Comparison of ENCODE assay signal across 25 mouse cellular contexts in the genomic region with DNA sequence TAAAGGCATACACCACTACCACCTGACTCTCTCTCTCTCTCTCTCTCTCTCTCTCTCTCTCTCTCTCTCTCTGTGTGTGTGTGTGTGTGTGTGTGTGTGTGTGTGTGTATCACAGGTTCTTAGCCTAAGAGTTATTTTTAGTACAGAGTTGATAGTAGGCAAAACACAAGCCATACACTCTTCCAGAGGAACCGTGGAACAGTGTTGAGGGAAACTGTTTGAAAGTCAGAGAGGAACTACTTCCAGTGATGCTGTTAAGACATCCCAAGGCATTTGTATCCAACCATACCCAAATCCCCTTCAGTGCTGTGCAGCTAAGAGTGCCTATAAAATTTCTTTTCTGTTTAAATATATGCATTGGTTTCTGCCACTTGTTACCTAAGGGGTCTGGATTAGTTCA.
DNase-seq lines count a peak whose midpoint lies in the region; ATAC-seq lines count a peak whose summit lies in the region.
"Had no signal": no experiment of that assay in that cellular context is flagged by ENCODE, and none has a peak within 500 bp of the region (broad histone marks: within the 10 kb centered on the region; RNA-seq: fewer than 3 reads in every experiment).

No protein-coding gene starts in this region.

- no peak for ATAC-seq in heart, embryonic 13.5 days (ENCODE audit: extremely low read depth, insufficient number of reproducible peaks, low FRiP score, low TSS enrichment)
- ATAC-seq in midbrain, embryonic 11.5 days (ENCODE audit: low FRiP score): no peak
- ATAC-seq: forebrain, embryonic 15.5 days; hindbrain, postnatal 0 days; intestine, embryonic 16.5 days had no signal

- peak overlapping the region; percentile 28 for H3K9ac ChIP-seq in heart, embryonic 13.5 days
- no peak overlapping the region for H3K9ac ChIP-seq in midbrain, embryonic 11.5 days (ENCODE audit: low read length)
- H3K9ac ChIP-seq: embryonic facial prominence, embryonic 13.5 days; forebrain, embryonic 12.5 days; forebrain, embryonic 15.5 days; hindbrain, embryonic 14.5 days had no signal

- 23% methylated on average over 1 of the region's 1 CpGs for WGBS in heart, embryonic 10.5 days
- WGBS in heart, embryonic 13.5 days: 25% methylated on average over 1 of the region's 1 CpGs
- WGBS in midbrain, embryonic 11.5 days: 88% methylated on average over 1 of the region's 1 CpGs
- 96% methylated on average over 1 of the region's 1 CpGs for WGBS in midbrain, embryonic 10.5 days

- H3K27ac ChIP-seq in heart, embryonic 10.5 days: peak overlapping the region; percentile 69
- peak overlapping the region; percentile 83 for H3K27ac ChIP-seq in heart, embryonic 13.5 days (replicated peaks)
- H3K27ac ChIP-seq in midbrain, embryonic 11.5 days (ENCODE audit: low read depth, low read length): no peak overlapping the region
- no peak overlapping the region for H3K27ac ChIP-seq in midbrain, embryonic 10.5 days (replicated peaks)
- H3K27ac ChIP-seq: embryonic facial prominence, embryonic 10.5 days; embryonic facial prominence, embryonic 13.5 days; forebrain, embryonic 12.5 days; forebrain, embryonic 15.5 days; hindbrain, embryonic 14.5 days; hindbrain, postnatal 0 days had no signal

- H3K4me1 ChIP-seq in heart, embryonic 10.5 days: peaks cover 15% of the 10 kb centered on the region
- H3K4me1 ChIP-seq in heart, embryonic 13.5 days: peaks cover 32% of the 10 kb centered on the region
- H3K4me1 ChIP-seq in midbrain, embryonic 11.5 days (ENCODE audit: control insufficient read depth, insufficient read depth, low read length): 0 out of 2 replicates have a peak, but pooled peaks cover 2% of the 10 kb centered on the region
- peaks cover 14% of the 10 kb centered on the region for H3K4me1 ChIP-seq in midbrain, embryonic 10.5 days
- H3K4me1 ChIP-seq: embryonic facial prominence, embryonic 13.5 days; forebrain, embryonic 15.5 days had no signal

- H3K36me3 ChIP-seq in heart, embryonic 10.5 days: no peaks in the 10 kb centered on the region
- H3K36me3 ChIP-seq in heart, embryonic 13.5 days: no peaks in the 10 kb centered on the region
- no peaks in the 10 kb centered on the region for H3K36me3 ChIP-seq in midbrain, embryonic 11.5 days (ENCODE audit: control insufficient read depth, insufficient read depth, low read length)
- H3K36me3 ChIP-seq in midbrain, embryonic 10.5 days: no peaks in the 10 kb centered on the region
- H3K36me3 ChIP-seq: embryonic facial prominence, embryonic 10.5 days; embryonic facial prominence, embryonic 13.5 days; forebrain, embryonic 12.5 days; forebrain, embryonic 15.5 days had no signal

- no peak overlapping the region for H3K4me2 ChIP-seq in heart, embryonic 13.5 days
- no peak overlapping the region for H3K4me2 ChIP-seq in midbrain, embryonic 11.5 days
- H3K4me2 ChIP-seq: embryonic facial prominence, embryonic 13.5 days; forebrain, embryonic 12.5 days; forebrain, embryonic 15.5 days; hindbrain, embryonic 14.5 days had no signal

- H3K27me3 ChIP-seq in heart, embryonic 10.5 days (ENCODE audit: insufficient read depth, poor library complexity, severe bottlenecking): no peaks in the 10 kb centered on the region
- H3K27me3 ChIP-seq in heart, embryonic 13.5 days (replicated peaks): no peaks in the 10 kb centered on the region
- no peaks in the 10 kb centered on the region for H3K27me3 ChIP-seq in midbrain, embryonic 11.5 days (ENCODE audit: control insufficient read depth, insufficient read depth, low read length)
- no peaks in the 10 kb centered on the region for H3K27me3 ChIP-seq in midbrain, embryonic 10.5 days (ENCODE audit: low read depth, poor library complexity, severe bottlenecking)
- H3K27me3 ChIP-seq: embryonic facial prominence, embryonic 13.5 days; forebrain, embryonic 12.5 days; forebrain, embryonic 15.5 days had no signal

- H3K9me3 ChIP-seq in heart, embryonic 10.5 days: no peaks in the 10 kb centered on the region
- H3K9me3 ChIP-seq in heart, embryonic 13.5 days: no peaks in the 10 kb centered on the region
- no peaks in the 10 kb centered on the region for H3K9me3 ChIP-seq in midbrain, embryonic 11.5 days (ENCODE audit: control insufficient read depth, low read length)
- H3K9me3 ChIP-seq in midbrain, embryonic 10.5 days (replicated peaks): no peaks in the 10 kb centered on the region
- H3K9me3 ChIP-seq: embryonic facial prominence, embryonic 10.5 days; embryonic facial prominence, embryonic 13.5 days; forebrain, embryonic 12.5 days; forebrain, embryonic 15.5 days had no signal

- DNase-seq in heart, embryonic 10.5 days (ENCODE audit: low spot score): no peak
- DNase-seq in heart, adult 9 months (ENCODE audit: low spot score in 2 of 2): no peak
- DNase-seq in heart, postnatal 36 days: no peak
- DNase-seq in midbrain, embryonic 11.5 days (ENCODE audit: low spot score, missing footprints): peak; percentile 65
- no peak for DNase-seq in midbrain, embryonic 10.5 days (ENCODE audit: low spot score)
- DNase-seq in gastrocnemius, postnatal 10 days: no peak
- DNase-seq: adrenal gland, adult 8-10 months; adrenal gland, postnatal 25 days; cerebellum, adult 11-12 months; cerebellum, adult 8-10 months; cerebellum, postnatal 10 days; cerebellum, postnatal 36 days; embryo, embryonic 11 days; gastrocnemius, postnatal 36 days; kidney, adult 18-20 months; kidney, adult 9 months had no signal

- no peak overlapping the region for H3K4me3 ChIP-seq in heart, embryonic 10.5 days
- H3K4me3 ChIP-seq in heart, embryonic 13.5 days: no peak overlapping the region
- no peak overlapping the region for H3K4me3 ChIP-seq in midbrain, embryonic 11.5 days (ENCODE audit: low read depth, low read length)
- H3K4me3 ChIP-seq in midbrain, embryonic 10.5 days: no peak overlapping the region
- H3K4me3 ChIP-seq: embryonic facial prominence, embryonic 10.5 days; embryonic facial prominence, embryonic 13.5 days; erythroblast, embryonic 14.5 days; forebrain, embryonic 12.5 days; forebrain, embryonic 15.5 days had no signal

- intact Hi-C loops in heart, postnatal 36 days (cut with DNase I): no loop called here

Comparison
In these comparisons a context has a peak if more than half of its experiments do, and no peak if none do; other contexts are left out.
1. H3K27ac ChIP-seq: peak in heart, embryonic 10.5 days (single experiment) and heart, embryonic 13.5 days (single experiment); none in midbrain, embryonic 11.5 days (single experiment) and midbrain, embryonic 10.5 days (single experiment).